ENCODE assay signal across 9 mouse cellular contexts in the genomic region with DNA sequence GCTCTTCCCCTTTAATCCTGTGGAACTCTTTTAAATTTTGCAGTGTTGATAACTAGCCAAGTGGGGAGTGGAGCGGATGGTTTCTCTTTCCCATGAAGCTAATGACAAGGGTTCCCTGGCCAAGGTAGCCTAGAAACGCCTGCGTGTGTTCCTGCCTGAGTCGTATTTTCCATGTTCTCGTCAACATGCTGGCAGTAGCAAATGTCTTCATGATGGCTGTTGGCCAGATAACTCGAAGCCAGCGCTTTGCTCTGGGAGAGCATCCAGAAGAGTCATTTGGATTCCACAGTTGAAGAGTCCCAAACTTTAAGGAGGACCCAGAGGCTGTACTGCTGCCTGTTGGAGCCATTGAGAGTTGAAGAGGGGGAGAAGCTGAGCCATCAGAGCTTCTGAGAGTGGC. TPM values are rescaled to one million over a fixed set of nuclear protein-coding genes. Genes with fewer than 3 reads are reported as not detected.
DNase-seq lines count a peak whose midpoint lies in the region; ATAC-seq and TF ChIP-seq lines count a peak whose summit lies in the region.
"Had no signal": no experiment of that assay in that cellular context is flagged by ENCODE, and none has a peak within 500 bp of the region (broad histone marks: within the 10 kb centered on the region; RNA-seq: fewer than 3 reads in every experiment).

No protein-coding gene starts in this region.

- 49% methylated on average over 7 of the region's 7 CpGs for WGBS in hindbrain, postnatal 0 days
- WGBS in hindbrain, embryonic 12.5 days = 86% methylated on average over 7 of the region's 7 CpGs
- 74% methylated on average over 7 of the region's 7 CpGs for WGBS in liver, postnatal 0 days (ENCODE audit: insufficient replicate concordance)

- TF ChIP-seq EP300 in liver, postnatal 0 days (IDR thresholded peaks at IDR 0.05; ENCODE audit: low read depth) = no peak

- H3K4me3 ChIP-seq in hindbrain, postnatal 0 days (ENCODE audit: low read length) = no peak overlapping the region
- no peak overlapping the region for H3K4me3 ChIP-seq in hindbrain, embryonic 12.5 days
- no peak overlapping the region for H3K4me3 ChIP-seq in liver, postnatal 0 days (ENCODE audit: low read depth, low read length)
- H3K4me3 ChIP-seq: neural tube, embryonic 12.5 days had no signal

- no peaks in the 10 kb centered on the region for H3K9me3 ChIP-seq in hindbrain, postnatal 0 days (ENCODE audit: low read length)
- no peaks in the 10 kb centered on the region for H3K9me3 ChIP-seq in hindbrain, embryonic 12.5 days (replicated peaks)
- no peaks in the 10 kb centered on the region for H3K9me3 ChIP-seq in liver, postnatal 0 days (ENCODE audit: low read length)
- H3K9me3 ChIP-seq: neural tube, embryonic 12.5 days had no signal

- H3K27ac ChIP-seq in hindbrain, postnatal 0 days = peak overlapping the region; percentile 48; the same call in 1 of the 2 replicates
- H3K27ac ChIP-seq in hindbrain, embryonic 12.5 days = no peak overlapping the region
- H3K27ac ChIP-seq in liver, postnatal 0 days (ENCODE audit: low read depth) = no peak overlapping the region
- H3K27ac ChIP-seq: neural tube, embryonic 12.5 days had no signal

- H3K36me3 ChIP-seq in hindbrain, postnatal 0 days (ENCODE audit: insufficient read depth, low read length) = no peaks in the 10 kb centered on the region
- no peaks in the 10 kb centered on the region for H3K36me3 ChIP-seq in hindbrain, embryonic 12.5 days
- no peaks in the 10 kb centered on the region for H3K36me3 ChIP-seq in liver, postnatal 0 days (replicated peaks; ENCODE audit: insufficient read depth, low read length)
- H3K36me3 ChIP-seq: neural tube, embryonic 12.5 days had no signal

- no peak for TF ChIP-seq CTCF in hindbrain, postnatal 0 days (IDR thresholded peaks at IDR 0.05; ENCODE audit: low read depth)
- TF ChIP-seq CTCF in liver, postnatal 0 days (IDR thresholded peaks at IDR 0.05; ENCODE audit: low read depth) = no peak

- no peak overlapping the region for H3K9ac ChIP-seq in hindbrain, postnatal 0 days (replicated peaks; ENCODE audit: low read length)
- H3K9ac ChIP-seq in hindbrain, embryonic 12.5 days = no peak overlapping the region
- H3K9ac ChIP-seq in liver, postnatal 0 days (replicated peaks) = no peak overlapping the region
- H3K9ac ChIP-seq: neural tube, embryonic 12.5 days had no signal

- H3K4me1 ChIP-seq in hindbrain, postnatal 0 days (ENCODE audit: insufficient read depth, low read length) = no peaks in the 10 kb centered on the region
- no peaks in the 10 kb centered on the region for H3K4me1 ChIP-seq in hindbrain, embryonic 12.5 days
- H3K4me1 ChIP-seq in liver, postnatal 0 days (ENCODE audit: insufficient read depth) = no peaks in the 10 kb centered on the region
- H3K4me1 ChIP-seq: neural tube, embryonic 12.5 days had no signal

- peak; percentile 85 for DNase-seq in hindbrain, postnatal 0 days (ENCODE audit: low spot score)
- peak; percentile 26 for DNase-seq in cerebellum, adult 11 months
- DNase-seq in heart, adult 8-10 months (ENCODE audit: low spot score) = peak; percentile 94
- peak; percentile 87 for DNase-seq in layer of hippocampus, adult 9-11 months
- DNase-seq in ovary, postnatal 10 days (ENCODE audit: low spot score) = peak; percentile 42
- no peak for DNase-seq in liver, postnatal 0 days
- DNase-seq in yolk sac, embryonic 10.5 days (ENCODE audit: low spot score) = no peak

- H3K4me2 ChIP-seq in hindbrain, postnatal 0 days (ENCODE audit: low read depth, low read length) = no peak overlapping the region
- H3K4me2 ChIP-seq in hindbrain, embryonic 12.5 days (replicated peaks) = no peak overlapping the region
- H3K4me2 ChIP-seq in liver, postnatal 0 days (ENCODE audit: low read depth, low read length) = no peak overlapping the region
- H3K4me2 ChIP-seq: neural tube, embryonic 12.5 days had no signal

- H3K27me3 ChIP-seq in hindbrain, postnatal 0 days (ENCODE audit: insufficient read depth, low read length) = no peaks in the 10 kb centered on the region
- H3K27me3 ChIP-seq in hindbrain, embryonic 12.5 days = no peaks in the 10 kb centered on the region
- no peaks in the 10 kb centered on the region for H3K27me3 ChIP-seq in liver, postnatal 0 days (ENCODE audit: insufficient read depth, low read length)
- H3K27me3 ChIP-seq: neural tube, embryonic 12.5 days had no signal

- ATAC-seq in hindbrain, postnatal 0 days = peak; percentile 85
- no peak for ATAC-seq in hindbrain, embryonic 12.5 days (ENCODE audit: low FRiP score)
- no peak for ATAC-seq in liver, postnatal 0 days

RNA-seq across cellular contexts. Expression of a gene that starts 25.8 kb away (rescaled TPM):
- 0.14 and 0.68 TPM in 2 replicates for total RNA-seq in hindbrain, postnatal 0 days (2014; rRNA removed)
- 0.83 and 1.1 TPM in 2 replicates for polyA plus RNA-seq in hindbrain, postnatal 0 days (2015; fragmentation: Nextera tagmentation; extraction: Ambion mirVana)
- polyA plus RNA-seq in hindbrain, embryonic 12.5 days (2016; fragmentation: Nextera tagmentation; extraction: Ambion mirVana) = 0.28 and 0.78 TPM in 2 replicates
- total RNA-seq in heart, adult 8-10 months (2022) = 10 to 100 TPM; 77.8 to 93.7 (median 88.2) TPM
- 0.58 and 1.6 TPM in 2 replicates for polyA plus RNA-seq in liver, postnatal 0 days (2015; fragmentation: Nextera tagmentation; extraction: Ambion mirVana)

Comparison
In these comparisons a context has a peak if more than half of its experiments do, and no peak if none do; other contexts are left out.
1. DNase-seq: peak in hindbrain, postnatal 0 days (single experiment), cerebellum, adult 11 months (single experiment), heart, adult 8-10 months (single experiment), layer of hippocampus, adult 9-11 months (single experiment) and ovary, postnatal 10 days (single experiment); none in liver, postnatal 0 days (single experiment) and yolk sac, embryonic 10.5 days (single experiment).